Mouse (Mus musculus) B cell, adult 62 days (primary cell): Measurements from ENCODE around the gene Rnft1. TPM values are rescaled to one million over a fixed set of nuclear protein-coding genes. Genes with fewer than 3 reads are reported as not detected.

ENCODE experiments used
- total RNA-seq: library from RNA; stranded (reverse); gene quantifications from 4 replicates; pipeline ENCODE4 v1.2.4, GENCODE M21; 2023

Gene Rnft1
- total RNA-seq: 49.1 to 55.2 TPM (median 52.7 TPM) in 4 replicates

GRCm38 (mm10) chr11:86484101-86484868 lies at the start of gene Rnft1:
Gene Rnft1 (plus strand): TSS chr11:86484657.

GRCm38 (mm10) chr11:86544639-86545299 lies 60.3 kb downstream of the Rnft1 start, which contains the start of the genes Rps6kb1 and Tubd1:
Gene Rps6kb1 (minus strand): TSS chr11:86544805.
Gene Tubd1 (plus strand): TSS chr11:86544991.

Other genes starting within 250 kb of the Rnft1 start
- gene Ints2, start 227.1 kb upstream of the Rnft1 start, total RNA-seq: 21.2 to 28.4 TPM (median 21.9 TPM) in 4 replicates
- 192 to 226 TPM (median 201 TPM) in 4 replicates for gene Med13, start 127.1 kb upstream of the Rnft1 start, total RNA-seq
- 64.4 to 68.8 TPM (median 66.9 TPM) in 4 replicates for gene Rps6kb1, start 60.1 kb downstream of the Rnft1 start, total RNA-seq
- 5.6 to 6.6 TPM (median 6.1 TPM) in 4 replicates for gene Tubd1, start 60.3 kb downstream of the Rnft1 start, total RNA-seq
- gene Vmp1, start 199.2 kb downstream of the Rnft1 start, total RNA-seq: 62.1 to 69.2 TPM (median 67.5 TPM) in 4 replicates
- 3.7 to 4.9 TPM (median 4.5 TPM) in 4 replicates for gene Ptrh2, start 199.3 kb downstream of the Rnft1 start, total RNA-seq